Mouse (Mus musculus): ENCODE results near the gene Arhgef12.
A peak's percentile ranks its signal among the peaks of the same experiment; 100 is the strongest.
"Not testable (repeated sequence)": the region's sequence is repeated elsewhere in the genome, so short reads cannot be mapped to it uniquely, and the experiment has no call there.

Gene Arhgef12

DNA sequence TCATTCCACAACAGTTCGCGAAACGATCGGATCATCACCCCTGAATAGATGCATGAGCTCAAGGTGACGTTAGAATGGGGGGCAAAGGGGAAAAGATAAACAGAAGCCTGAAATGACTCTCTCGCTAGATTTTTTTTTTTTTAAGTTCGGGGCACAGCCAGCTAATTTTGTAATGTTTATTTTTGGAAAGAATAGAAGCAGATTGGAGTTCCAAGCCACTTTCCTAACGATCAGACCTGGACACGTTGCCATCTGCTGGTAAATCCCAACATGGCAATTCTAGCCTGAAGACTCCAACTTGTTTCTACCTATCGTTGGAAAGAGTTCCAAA, at the start of gene Arhgef12:
TSS of gene Arhgef12 (minus strand) at position 53 of the 331 bp plus-strand sequence.
- DNase-seq, result peak; percentile 61

DNA sequence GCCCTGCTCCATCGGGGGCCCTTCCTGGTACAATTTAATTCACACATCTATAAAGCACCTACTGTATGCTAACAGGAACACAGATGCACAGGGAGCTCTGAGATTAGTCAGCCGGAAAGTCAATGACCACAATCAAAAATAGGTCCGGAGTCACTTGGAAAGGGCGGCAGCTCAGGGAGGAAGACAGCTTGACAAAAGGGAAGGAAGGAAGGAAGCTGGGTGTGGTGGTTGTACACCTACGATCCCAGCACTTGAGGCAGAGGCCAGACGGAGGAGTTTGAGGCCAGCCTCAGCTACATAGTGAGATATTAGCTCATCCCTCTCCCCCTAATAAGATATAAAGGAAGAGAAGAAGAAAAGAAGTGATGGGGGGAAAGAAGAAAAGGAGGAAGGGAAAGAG, 48.9 kb upstream of the Arhgef12 start:
- DNase-seq, result no peak

- no peak for DNase-seq
These were observed 44.7 kb upstream of the Arhgef12 start for GRCm38 (mm10) chr9:43151779-43152178.

- no peak for DNase-seq
These were observed 43.9 kb upstream of the Arhgef12 start for GRCm38 (mm10) chr9:43150957-43151356.

DNA sequence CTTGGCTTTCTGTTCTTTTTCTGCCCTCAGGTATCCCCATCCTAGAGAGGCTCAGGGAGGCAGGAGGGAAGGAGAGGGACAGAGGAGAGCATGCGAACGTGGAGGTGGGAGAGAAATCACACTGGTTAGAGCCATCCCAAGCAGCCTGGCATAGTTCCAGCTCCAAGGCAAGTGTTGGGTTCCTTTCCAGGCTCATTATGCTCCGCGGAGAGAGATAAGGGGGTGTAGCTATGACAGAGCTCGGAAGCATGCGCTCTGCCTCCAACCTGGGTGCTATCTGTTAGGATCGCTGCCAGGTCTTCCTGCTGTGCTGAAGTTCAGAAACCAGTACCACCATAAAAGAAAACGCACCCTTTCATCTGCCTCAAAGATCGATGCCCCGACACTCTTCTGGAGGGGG, 43.0 kb upstream of the Arhgef12 start:
- DNase-seq, result no peak

GRCm38 (mm10) chr9:43149498-43149897, 42.5 kb upstream of the Arhgef12 start:
- DNase-seq, result no peak

- DNase-seq, result no peak
These were observed 38.2 kb upstream of the Arhgef12 start for GRCm38 (mm10) chr9:43145196-43145595.

DNA sequence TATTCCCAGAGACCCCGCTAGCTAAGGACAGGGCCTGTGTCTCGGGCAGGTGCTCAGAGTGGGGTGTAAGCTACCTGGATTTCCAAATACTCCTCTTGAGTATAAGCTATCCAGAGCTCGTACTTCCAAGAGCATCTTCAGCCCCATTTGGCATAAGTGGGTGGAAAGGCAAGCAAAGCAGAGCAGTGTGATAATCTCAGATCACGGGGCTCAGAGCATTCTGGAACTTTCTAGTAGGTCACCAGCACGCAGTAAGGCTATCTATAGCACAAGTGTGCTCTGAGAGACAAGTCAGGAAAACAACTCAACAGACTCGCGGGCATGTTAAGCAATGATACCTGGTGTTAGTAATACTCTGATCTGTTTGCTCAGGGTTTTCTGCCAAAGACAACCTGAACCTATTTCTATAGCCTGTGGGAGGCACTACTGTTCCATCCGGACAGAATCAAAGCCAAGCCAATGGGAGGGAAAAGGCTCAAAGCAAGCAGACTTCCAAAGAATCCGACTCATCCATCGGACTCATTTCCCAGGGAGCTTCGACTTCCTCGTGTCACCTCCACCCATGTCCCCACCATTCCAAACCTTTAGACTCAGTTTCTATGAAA, 37.3 kb upstream of the Arhgef12 start:
- DNase-seq, result no peak

GRCm38 (mm10) chr9:43141839-43142238, 34.8 kb upstream of the Arhgef12 start:
- peak; percentile 79 for DNase-seq

GRCm38 (mm10) chr9:43133525-43133924, 26.5 kb upstream of the Arhgef12 start:
- no peak for DNase-seq

DNA sequence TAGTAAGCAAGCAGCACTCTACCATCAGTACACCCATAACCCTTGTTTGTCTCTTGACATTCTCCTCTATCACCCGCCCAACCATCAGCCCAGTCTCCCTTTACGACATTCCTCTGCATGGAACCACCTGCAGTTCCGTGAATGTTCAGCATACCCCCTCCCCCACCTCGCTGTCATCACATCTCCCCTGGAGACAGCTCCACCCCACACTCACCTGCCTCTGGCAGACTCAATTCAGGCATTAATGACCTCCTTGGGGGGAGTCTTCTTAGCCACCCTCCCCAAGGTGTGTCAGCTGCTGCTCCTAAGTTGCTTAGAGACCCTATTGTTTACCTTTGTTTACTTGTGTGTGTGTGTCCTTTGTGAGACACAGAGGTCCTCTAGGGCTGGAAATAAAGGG, 25.3 kb upstream of the Arhgef12 start:
- no peak for DNase-seq

DNA sequence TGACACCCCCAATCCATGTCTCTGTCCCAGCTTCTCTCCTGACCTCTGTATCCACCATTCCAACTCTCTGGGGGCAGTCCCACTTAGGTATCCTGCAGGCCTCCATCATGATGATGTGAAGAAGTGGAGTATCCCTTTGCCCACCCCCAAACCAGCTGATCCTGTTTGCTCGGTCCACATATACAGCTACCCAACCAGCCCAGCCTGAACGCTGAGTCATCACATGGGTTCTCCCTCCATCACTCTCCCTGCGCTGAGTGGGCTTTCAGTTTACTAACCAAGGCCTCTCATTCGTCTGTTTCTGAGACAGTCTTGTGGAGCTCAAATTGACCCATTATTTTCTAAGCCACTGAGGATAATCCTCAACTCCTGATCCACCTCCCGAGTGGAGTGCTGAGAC, 24.9 kb upstream of the Arhgef12 start:
- DNase-seq, result no peak

DNA sequence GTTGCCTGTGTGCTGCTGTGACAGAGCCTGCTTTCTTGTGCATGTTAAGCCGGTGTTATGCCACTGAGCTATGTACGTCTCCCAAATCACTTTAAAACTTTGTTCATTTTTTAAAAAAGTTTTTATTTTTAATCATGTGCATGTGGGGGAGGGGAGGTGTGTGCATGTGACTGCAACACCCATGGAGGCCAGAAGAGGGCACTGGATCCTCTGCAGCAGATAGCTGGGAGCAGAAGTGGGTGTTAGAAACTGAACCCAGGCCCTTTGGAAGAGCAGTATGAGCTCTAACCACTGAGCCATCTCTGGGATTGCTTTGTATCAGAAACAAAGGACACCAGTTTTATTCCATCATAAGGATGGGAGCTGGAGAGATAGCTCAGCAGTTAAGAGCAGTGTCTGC, 23.6 kb upstream of the Arhgef12 start:
- no peak for DNase-seq

DNA sequence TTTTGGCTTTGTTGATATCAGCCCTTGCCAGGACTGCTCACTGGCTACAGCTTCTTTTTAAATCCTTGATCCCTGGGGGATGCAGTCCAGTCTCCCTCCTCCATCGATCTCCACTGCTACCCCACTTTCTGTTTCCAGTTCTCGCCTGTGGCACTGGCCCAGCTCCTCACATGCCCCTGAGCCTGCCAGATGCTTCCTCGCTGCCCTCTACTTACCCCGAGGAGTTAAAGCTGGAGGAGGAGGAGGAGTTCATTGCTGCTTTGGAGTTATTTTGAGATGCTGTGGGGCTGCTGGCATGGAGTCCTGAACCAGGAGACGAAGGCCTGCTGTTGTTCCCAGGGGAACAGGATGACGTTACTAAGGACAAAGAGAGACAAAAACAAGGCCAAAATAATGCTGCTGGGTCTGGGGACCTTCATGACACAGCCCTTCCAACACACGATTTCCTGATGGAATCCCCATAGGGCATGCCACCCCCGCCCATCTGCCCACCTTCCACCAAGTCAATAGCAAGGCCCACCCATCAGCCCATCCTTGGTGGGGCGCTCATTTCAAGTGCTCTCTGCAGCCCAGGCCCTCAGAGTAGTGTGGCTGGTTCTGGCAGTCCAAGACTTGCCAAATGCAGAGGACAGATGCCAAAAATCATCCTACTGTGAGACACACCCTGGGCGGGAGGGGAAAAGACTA, 20.2 kb upstream of the Arhgef12 start:
- DNase-seq, result peak; percentile 48

DNA sequence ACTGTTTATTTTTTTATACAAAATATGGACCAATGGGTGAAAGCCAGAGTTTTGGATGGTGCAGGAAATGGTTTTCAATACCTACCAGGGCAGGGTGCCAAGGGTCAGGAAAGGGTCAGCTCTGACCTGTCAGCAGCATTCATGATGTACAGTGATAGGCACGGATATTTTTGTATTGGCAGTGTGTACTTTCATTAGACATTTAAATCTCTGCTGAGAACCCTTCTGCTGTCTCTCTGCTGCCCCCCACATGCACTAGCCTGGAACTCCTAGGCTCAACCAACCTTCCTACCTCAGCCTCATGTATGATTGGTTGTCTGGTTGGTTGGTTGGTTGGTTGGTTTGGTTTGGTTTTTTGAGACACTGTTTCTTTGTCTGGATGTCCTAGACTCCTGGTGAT, 15.3 kb upstream of the Arhgef12 start:
- no peak for DNase-seq

DNA sequence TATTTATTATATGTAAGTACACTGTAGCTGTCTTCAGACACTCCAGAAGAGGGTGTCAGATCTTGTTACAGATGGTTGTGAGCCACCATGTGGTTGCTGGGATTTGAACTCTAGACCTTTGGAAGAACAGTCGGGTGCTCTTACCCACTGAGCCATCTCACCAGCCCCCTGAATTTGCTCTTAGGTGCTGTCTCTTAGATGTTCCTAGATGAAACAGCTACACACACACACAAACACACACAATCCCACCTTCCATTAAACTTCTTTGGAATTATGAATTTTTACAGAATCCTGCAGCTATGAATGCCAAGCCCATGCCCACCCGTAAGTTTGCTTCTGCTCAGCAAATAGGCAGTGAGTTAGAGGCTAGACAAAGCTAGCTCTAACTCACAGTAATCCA, 14.9 kb upstream of the Arhgef12 start:
- not testable (repeated sequence) for DNase-seq

- DNase-seq, result no peak
These were observed 9.9 kb upstream of the Arhgef12 start for GRCm38 (mm10) chr9:43116997-43117336.

- DNase-seq, result peak; percentile 75
These were observed 9.3 kb upstream of the Arhgef12 start, which contains the start of gene Tmem136 for GRCm38 (mm10) chr9:43116134-43116996. TSS of gene Tmem136 (minus strand) at chr9:43116570.

- peak; percentile 65 for DNase-seq
These were observed 8.5 kb upstream of the Arhgef12 start for GRCm38 (mm10) chr9:43115431-43116133.

- DNase-seq, result no peak
These were observed 7.8 kb upstream of the Arhgef12 start for GRCm38 (mm10) chr9:43114833-43115232.

GRCm38 (mm10) chr9:43110286-43110980, 3.4 kb upstream of the Arhgef12 start:
- no peak for DNase-seq

- DNase-seq, result no peak
These were observed 2.1 kb upstream of the Arhgef12 start for GRCm38 (mm10) chr9:43109125-43109524.

DNA sequence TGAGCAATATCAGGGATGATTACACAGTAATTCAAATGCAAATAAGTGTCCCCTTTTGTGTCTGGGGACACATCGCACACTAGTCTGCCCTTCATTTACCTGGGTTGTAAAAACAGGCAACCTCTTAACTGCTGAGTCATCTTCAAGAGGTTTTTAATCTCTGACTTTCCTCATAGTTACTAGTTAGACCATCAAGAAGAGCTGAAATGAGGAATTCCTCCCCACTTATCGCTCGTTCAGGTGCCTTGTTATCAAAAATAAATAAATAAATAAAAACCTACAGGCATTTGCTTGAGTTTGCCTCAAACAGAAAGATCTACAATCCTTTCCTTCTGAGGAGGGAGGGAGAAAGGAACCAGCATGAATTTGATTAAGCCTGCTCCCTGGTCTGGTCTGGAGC, 1.7 kb upstream of the Arhgef12 start:
- DNase-seq, result no peak

Data from kidney, adult 18-20 months (tissue).